Mouse (Mus musculus) heart, postnatal 0 days (tissue): ENCODE results near the gene E330009J07Rik.

Experiments
- CTCF ChIP-seq: IDR thresholded peaks from 2 replicates; pipeline ENCODE4 v1.5.1; 2016; ENCODE audit warnings: antibody characterized with exemption, control low read depth, low read depth
- EP300 ChIP-seq: IDR thresholded peaks from 2 replicates; pipeline ENCODE4 v1.6.1; 2016; ENCODE audit warnings: antibody characterized with exemption, low read depth

DNA sequence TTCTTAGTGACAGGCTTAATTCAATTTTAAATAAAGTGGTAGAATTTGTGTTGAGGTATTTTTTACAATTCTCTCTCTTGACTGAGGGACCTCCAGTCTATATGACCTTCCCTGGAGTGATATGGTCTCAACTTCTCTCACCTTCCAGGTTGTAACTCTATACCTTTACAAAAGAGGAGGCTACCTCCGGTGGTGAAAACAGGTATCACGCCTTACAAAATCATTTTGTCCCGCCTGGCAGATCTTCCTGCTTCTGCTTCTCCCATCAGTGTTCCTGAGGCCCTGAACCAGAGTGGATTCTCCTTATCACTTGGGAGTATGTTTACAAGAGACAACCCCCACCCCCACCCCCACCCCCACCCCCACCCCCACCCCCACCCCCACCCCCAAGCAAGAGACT is 5.8 kb upstream of the E330009J07Rik start:
- no peak for TF ChIP-seq CTCF
- TF ChIP-seq EP300 = no peak
